Mouse (Mus musculus) MEL (cell line): ENCODE data around the gene Trpm1. TPM values are rescaled to one million over a fixed set of nuclear protein-coding genes. Genes with fewer than 3 reads are reported as not detected.

Experiments used
- DNase-seq: peaks from one replicate; pipeline ENCODE4 v3.0.0; 2011; ENCODE audit warnings: low read depth, low spot score
- H3K27ac ChIP-seq: 2 replicates; pipeline ENCODE4 v1.5.1; 2012; ENCODE audit warnings: low read depth, mild to moderate bottlenecking, control low read depth, low read length, moderate library complexity; ENCODE audit not compliant: control insufficient read depth
- H3K27me3 ChIP-seq, 2 experiments: fragments of 150-350 bp in 1 of 2; sonication (generic) in 1 of 2; 2 replicates each; pipeline ENCODE4 v1.6.1; 2012; ENCODE audit warnings: low read length in 2 of 2, mild to moderate bottlenecking in 2 of 2, improper control_type of control experiment in 1 of 2, moderate library complexity in 1 of 2; ENCODE audit not compliant: insufficient read depth in 2 of 2, control insufficient read depth in 1 of 2
- H3K36me3 ChIP-seq, 2 experiments: 2 replicates each; pipeline ENCODE4 v1.6.1; 2012 to 2014; ENCODE audit warnings: low read length in 2 of 2, improper control_type of control experiment in 1 of 2, inconsistent platforms in 1 of 2, mild to moderate bottlenecking in 1 of 2; ENCODE audit not compliant: insufficient read depth in 2 of 2, control insufficient read depth in 1 of 2
- H3K4me1 ChIP-seq, 2 experiments: fragments of 150-350 bp in 1 of 2; sonication (generic) in 1 of 2; 2 replicates each; pipeline ENCODE4 v1.6.1; 2012; ENCODE audit warnings: low read length in 2 of 2, improper control_type of control experiment in 1 of 2, mild to moderate bottlenecking in 1 of 2; ENCODE audit not compliant: insufficient read depth in 2 of 2, control insufficient read depth in 1 of 2
- H3K4me3 ChIP-seq, 2 experiments: fragments of 150-350 bp in 1 of 2; sonication (generic) in 1 of 2; 2 replicates each; pipeline ENCODE4 v1.5.1; 2012; ENCODE audit warnings: low read depth in 2 of 2, low read length in 2 of 2, mild to moderate bottlenecking in 2 of 2, moderate library complexity in 2 of 2, control low read depth in 1 of 2, improper control_type of control experiment in 1 of 2; ENCODE audit not compliant: control insufficient read depth in 1 of 2, insufficient read depth in 1 of 2
- H3K79me2 ChIP-seq: 2 replicates; pipeline ENCODE4 v1.6.1; 2012; ENCODE audit warnings: mild to moderate bottlenecking, low read length, moderate library complexity; ENCODE audit not compliant: control insufficient read depth, poor library complexity, insufficient read depth
- H3K9ac ChIP-seq: 2 replicates; pipeline ENCODE4 v1.6.1; 2012; ENCODE audit warnings: low read depth, mild to moderate bottlenecking, control low read depth, low read length, moderate library complexity; ENCODE audit not compliant: control insufficient read depth, poor library complexity, severe bottlenecking
- H3K9me3 ChIP-seq: fragments of 150-350 bp; sonication (generic); replicated peaks from 2 replicates; pipeline ENCODE4 v1.6.1; 2012; ENCODE audit warnings: mild to moderate bottlenecking, low read length, improper control_type of control experiment, moderate library complexity; ENCODE audit not compliant: insufficient read depth
- BHLHE40 ChIP-seq: IDR thresholded peaks from 2 replicates; pipeline ENCODE4 v1.6.1; 2012; ENCODE audit warnings: low read depth, mild to moderate bottlenecking, inconsistent platforms, low read length, improper control_type of control experiment, borderline replicate concordance
- CHD2 ChIP-seq: IDR thresholded peaks from 2 replicates; pipeline ENCODE4 v1.6.1; 2011; ENCODE audit warnings: low read length, improper control_type of control experiment
- E2F4 ChIP-seq: IDR thresholded peaks from 2 replicates; pipeline ENCODE4 v1.6.1; 2011; ENCODE audit warnings: low read depth, low read length, improper control_type of control experiment, borderline replicate concordance
- ELF1 ChIP-seq: IDR thresholded peaks from 2 replicates; pipeline ENCODE4 v1.6.1; 2014; ENCODE audit warnings: low read depth, mild to moderate bottlenecking, inconsistent platforms, low read length, improper control_type of control experiment, moderate library complexity
- ETS1 ChIP-seq: IDR thresholded peaks from 2 replicates; pipeline ENCODE4 v1.6.1; 2012; ENCODE audit warnings: low read depth, mild to moderate bottlenecking, inconsistent platforms, low read length, improper control_type of control experiment, moderate library complexity
- MXI1 ChIP-seq: IDR thresholded peaks from 2 replicates; pipeline ENCODE4 v1.6.1; 2011; ENCODE audit warnings: mild to moderate bottlenecking, low read depth, low read length, improper control_type of control experiment
- NELFE ChIP-seq: IDR thresholded peaks from 2 replicates; pipeline ENCODE4 v1.6.1; 2011; ENCODE audit warnings: low read depth, low read length, improper control_type of control experiment
- POLR2AphosphoS2 ChIP-seq: IDR thresholded peaks from 2 replicates; pipeline ENCODE4 v1.6.1; 2011; ENCODE audit warnings: low read length, improper control_type of control experiment
- POLR2AphosphoS5 ChIP-seq: IDR thresholded peaks from 2 replicates; pipeline ENCODE4 v1.6.1; 2012; ENCODE audit warnings: low read depth, borderline replicate concordance, mild to moderate bottlenecking, inconsistent platforms, low read length, moderate library complexity, mixed read lengths
- RAD21 ChIP-seq: IDR thresholded peaks from 2 replicates; pipeline ENCODE4 v1.6.1; 2011; ENCODE audit warnings: mild to moderate bottlenecking, low read depth, low read length, improper control_type of control experiment
- RCOR1 ChIP-seq: IDR thresholded peaks from 2 replicates; pipeline ENCODE4 v1.6.1; 2012; ENCODE audit warnings: low read depth, mild to moderate bottlenecking, inconsistent platforms, low read length, improper control_type of control experiment
- SIN3A ChIP-seq: IDR thresholded peaks from 2 replicates; pipeline ENCODE4 v1.6.1; 2012; ENCODE audit warnings: low read length, improper control_type of control experiment, inconsistent platforms
- SMC3 ChIP-seq: IDR thresholded peaks from 2 replicates; pipeline ENCODE4 v1.6.1; 2011; ENCODE audit warnings: low read depth, low read length, improper control_type of control experiment
- TAL1 ChIP-seq: IDR thresholded peaks from 2 replicates; pipeline ENCODE4 v1.6.1; 2012; ENCODE audit warnings: mild to moderate bottlenecking, inconsistent platforms, low read length, moderate library complexity, mixed read lengths
- TBP ChIP-seq: IDR thresholded peaks from 2 replicates; pipeline ENCODE4 v1.8.0; 2011; ENCODE audit warnings: low read depth, low read length, improper control_type of control experiment
- TCF12 ChIP-seq: IDR thresholded peaks from 2 replicates; pipeline ENCODE4 v1.6.1; 2014; ENCODE audit warnings: low read depth, mild to moderate bottlenecking, inconsistent platforms, low read length, improper control_type of control experiment, moderate library complexity
- UBTF ChIP-seq: IDR thresholded peaks from 2 replicates; pipeline ENCODE4 v1.6.1; 2012; ENCODE audit warnings: low read depth, mild to moderate bottlenecking, inconsistent platforms, low read length, improper control_type of control experiment, moderate library complexity, borderline replicate concordance; ENCODE audit not compliant: insufficient read depth
- USF1 ChIP-seq: IDR thresholded peaks from 2 replicates; pipeline ENCODE4 v1.6.1; 2014; ENCODE audit warnings: low read depth, mild to moderate bottlenecking, inconsistent platforms, low read length, improper control_type of control experiment, moderate library complexity
- ZC3H11A ChIP-seq: IDR thresholded peaks from 2 replicates; pipeline ENCODE4 v1.6.1; 2012; ENCODE audit warnings: low read depth, mild to moderate bottlenecking, inconsistent platforms, low read length, improper control_type of control experiment
- ZKSCAN1 ChIP-seq: IDR thresholded peaks from 2 replicates; pipeline ENCODE4 v1.6.1; 2012; ENCODE audit warnings: low read depth, mild to moderate bottlenecking, inconsistent platforms, low read length, improper control_type of control experiment, moderate library complexity
- ZNF384 ChIP-seq: IDR thresholded peaks from 2 replicates; pipeline ENCODE4 v1.6.1; 2012; ENCODE audit warnings: low read depth, mild to moderate bottlenecking, inconsistent platforms, low read length, improper control_type of control experiment
- polyA plus RNA-seq, 2 experiments: library from polyadenylated mRNA; stranded (reverse) in 1 of 2; unstranded in 1 of 2; fragments of >175 nt in 1 of 2; fragments of >200 nt in 1 of 2; gene quantifications; 2 replicates each; pipeline versions ENCODE4 v1.2.1 to v1.2.4; 2012; ENCODE audit warnings: low replicate concordance in 2 of 2, low read depth in 1 of 2; ENCODE audit not compliant: insufficient read length in 2 of 2, insufficient read depth in 1 of 2, missing spikeins in 1 of 2
- total RNA-seq: library from RNA; depleted of rRNA; stranded (reverse); fragments of 300-350 nt; gene quantifications from 2 replicates; pipeline ENCODE4 v1.2.3, GENCODE M21; 2012

The Trpm1 gene
- total and polyA plus RNA-seq, 3 experiments, result not detected

GRCm38 (mm10) chr7:64228300-64228699 is 74.7 kb downstream of the Trpm1 start:
- no peak overlapping the region for H3K4me3 ChIP-seq
- TF ChIP-seq TAL1 (no peak), POLR2AphosphoS5 (no peak), SIN3A (no peak), E2F4 (no peak), CHD2 (no peak), POLR2AphosphoS2 (no peak), MXI1 (no peak), SMC3 (no peak), RCOR1 (no peak), ZNF384 (no peak), TCF12 (no peak)
- TF ChIP-seq, all 39 proteins: peak for 0
- DNase-seq, result no peak
- Histone ChIP-seq H3K36me3 (no peaks in the 10 kb centered on the region), H3K4me1 (no peaks in the 10 kb centered on the region), H3K79me2 (no peaks in the 10 kb centered on the region), H3K27me3 (no peaks in the 10 kb centered on the region), H3K9ac (no peak overlapping the region), H3K9me3 (no peaks in the 10 kb centered on the region), H3K27ac (no peak overlapping the region)

DNA sequence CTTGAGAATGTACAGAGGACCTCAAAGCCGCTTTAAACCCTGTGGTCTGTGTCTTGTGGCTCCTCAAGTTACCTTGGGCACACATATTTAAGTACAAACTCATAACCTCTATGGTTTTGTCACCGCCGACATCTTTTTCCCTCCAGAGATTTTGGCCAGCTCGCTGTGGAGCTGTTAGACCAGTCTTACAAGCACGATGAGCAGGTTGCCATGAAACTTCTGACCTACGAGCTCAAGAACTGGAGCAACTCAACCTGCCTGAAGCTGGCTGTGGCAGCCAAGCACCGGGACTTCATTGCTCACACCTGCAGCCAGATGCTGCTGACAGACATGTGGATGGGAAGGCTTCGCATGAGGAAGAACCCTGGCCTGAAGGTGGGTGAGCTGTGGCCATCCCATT is 76.3 kb downstream of the Trpm1 start:
- no peaks in the 10 kb centered on the region for H3K9me3 ChIP-seq
- H3K36me3 ChIP-seq, result no peaks in the 10 kb centered on the region
- TF ChIP-seq NELFE, result no peak
- no peak for TF ChIP-seq POLR2AphosphoS5
- no peak for TF ChIP-seq ETS1
- no peak for TF ChIP-seq ZC3H11A
- no peak for TF ChIP-seq BHLHE40
- TF ChIP-seq USF1, result no peak
- no peak for TF ChIP-seq RAD21
- no peak for TF ChIP-seq TBP
- no peak for TF ChIP-seq ZKSCAN1
- no peak for TF ChIP-seq POLR2AphosphoS2
- TF ChIP-seq UBTF, result no peak
- no peak for TF ChIP-seq ELF1
- TF ChIP-seq, all 39 proteins: peak for 0
- no peaks in the 10 kb centered on the region for H3K27me3 ChIP-seq
- no peaks in the 10 kb centered on the region for H3K79me2 ChIP-seq
- no peak overlapping the region for H3K27ac ChIP-seq
- no peak overlapping the region for H3K4me3 ChIP-seq
- no peaks in the 10 kb centered on the region for H3K4me1 ChIP-seq
- H3K9ac ChIP-seq, result no peak overlapping the region
- DNase-seq, result no peak
